Mouse (Mus musculus): Measurements from ENCODE around the gene Trp53tg5. TPM values are rescaled to one million over a fixed set of nuclear protein-coding genes. Genes with fewer than 3 reads are reported as not detected.
A peak's percentile ranks its signal among the peaks of the same experiment; 100 is the strongest.

The Trp53tg5 gene
- polyA plus RNA-seq, 1 experiment from 2014 or later: 0.19 TPM

- H3K27ac ChIP-seq (replicated peaks): no peak overlapping the region
- 65% methylated on average over 9 of the region's 9 CpGs for WGBS
These were observed 14.3 kb upstream of the Trp53tg5 start for GRCm38 (mm10) chr2:164487812-164488211.

GRCm38 (mm10) chr2:164487115-164487527 is 13.6 kb upstream of the Trp53tg5 start:
- peak overlapping the region; percentile 76 for H3K4me3 ChIP-seq
- 12% methylated on average over 11 of the region's 11 CpGs for WGBS
- H3K27ac ChIP-seq (replicated peaks): no peak overlapping the region
- 0 out of 2 replicates have a peak, but pooled peaks have one; percentile 19 for ATAC-seq (ENCODE audit: low FRiP score, low read depth)
- H3K4me1 ChIP-seq: peaks cover 18% of the 10 kb centered on the region
- H3K9ac ChIP-seq (replicated peaks): peak overlapping the region; percentile 64
- peaks cover 7% of the 10 kb centered on the region; the same call in 1 of the 2 replicates for H3K36me3 ChIP-seq
- peaks cover 53% of the 10 kb centered on the region for H3K27me3 ChIP-seq
- H3K9me3 ChIP-seq: no peaks in the 10 kb centered on the region
- peak overlapping the region; percentile 100 for H3K4me2 ChIP-seq (replicated peaks)

More at GRCm38 (mm10) chr2:164487812-164488211, 14.3 kb upstream of the Trp53tg5 start:
- Histone ChIP-seq H3K4me2 (replicated peaks) (no peak overlapping the region), H3K9me3 (no peaks in the 10 kb centered on the region), H3K36me3 (peaks cover 7% of the 10 kb centered on the region; the same call in 1 of the 2 replicates), H3K4me3 (no peak overlapping the region), H3K27me3 (peaks cover 53% of the 10 kb centered on the region), H3K9ac (replicated peaks) (no peak overlapping the region), H3K4me1 (peaks cover 18% of the 10 kb centered on the region)
- ATAC-seq (ENCODE audit: low FRiP score, low read depth): no peak

- Histone ChIP-seq H3K4me3 (peak overlapping the region; percentile 76), H3K9ac (replicated peaks) (peak overlapping the region; percentile 64), H3K4me2 (replicated peaks) (peak overlapping the region; percentile 100), H3K27ac (replicated peaks) (no peak overlapping the region), H3K9me3 (no peaks in the 10 kb centered on the region), H3K4me1 (peaks cover 18% of the 10 kb centered on the region), H3K36me3 (peaks cover 7% of the 10 kb centered on the region; the same call in 1 of the 2 replicates), H3K27me3 (peaks cover 53% of the 10 kb centered on the region)
- ATAC-seq (ENCODE audit: low FRiP score, low read depth): peak; percentile 49
- WGBS: under 1% methylated on average over 83 of the region's 90 CpGs
These were observed 13.0 kb upstream of the Trp53tg5 start for GRCm38 (mm10) chr2:164486258-164487114.

- H3K9ac ChIP-seq (replicated peaks): peak within 1 kb of the TSS; percentile 64
- H3K27ac ChIP-seq (replicated peaks): no peak within 1 kb of the TSS
- peaks cover 18% of the 10 kb centered on the region for H3K4me1 ChIP-seq
- H3K27me3 ChIP-seq: peaks cover 53% of the 10 kb centered on the region
- 2% methylated on average over 26 of the region's 26 CpGs for WGBS
- peaks cover 7% of the 10 kb centered on the region; the same call in 1 of the 2 replicates for H3K36me3 ChIP-seq
- peak within 1 kb of the TSS; percentile 100 for H3K4me2 ChIP-seq (replicated peaks)
- H3K4me3 ChIP-seq: peak within 1 kb of the TSS; percentile 76
- peak; percentile 41; the same call in 1 of the 2 replicates for ATAC-seq (ENCODE audit: low FRiP score, low read depth)
- no peaks in the 10 kb centered on the region for H3K9me3 ChIP-seq
These were observed 12.2 kb upstream of the Trp53tg5 start, which contains the start of gene Dbndd2 for GRCm38 (mm10) chr2:164485681-164486257. Gene Dbndd2, plus strand, starts transcription at chr2:164486106.

GRCm38 (mm10) chr2:164470254-164470653 is 3.3 kb downstream of the Trp53tg5 start:
- Histone ChIP-seq H3K36me3 (peaks cover 33% of the 10 kb centered on the region), H3K9ac (replicated peaks) (no peak overlapping the region), H3K4me3 (no peak overlapping the region), H3K4me1 (no peaks in the 10 kb centered on the region), H3K4me2 (replicated peaks) (no peak overlapping the region), H3K27me3 (no peaks in the 10 kb centered on the region), H3K27ac (replicated peaks) (no peak overlapping the region), H3K9me3 (no peaks in the 10 kb centered on the region)
- WGBS: 30% methylated on average over 10 of the region's 10 CpGs
- no peak for ATAC-seq (ENCODE audit: low FRiP score, low read depth)

GRCm38 (mm10) chr2:164466787-164467186 is 6.7 kb downstream of the Trp53tg5 start:
- Histone ChIP-seq H3K4me1 (peaks cover 11% of the 10 kb centered on the region), H3K4me2 (replicated peaks) (no peak overlapping the region), H3K9me3 (no peaks in the 10 kb centered on the region), H3K4me3 (no peak overlapping the region), H3K9ac (replicated peaks) (no peak overlapping the region), H3K27ac (replicated peaks) (no peak overlapping the region), H3K27me3 (no peaks in the 10 kb centered on the region), H3K36me3 (peaks cover 42% of the 10 kb centered on the region)
- WGBS: 88% methylated on average over 5 of the region's 5 CpGs
- ATAC-seq (ENCODE audit: low FRiP score, low read depth): no peak

GRCm38 (mm10) chr2:164465161-164465560 is 8.4 kb downstream of the Trp53tg5 start:
- Histone ChIP-seq H3K36me3 (peaks cover 42% of the 10 kb centered on the region), H3K4me1 (peaks cover 14% of the 10 kb centered on the region), H3K4me3 (no peak overlapping the region), H3K27me3 (no peaks in the 10 kb centered on the region), H3K9ac (replicated peaks) (no peak overlapping the region), H3K9me3 (no peaks in the 10 kb centered on the region), H3K27ac (replicated peaks) (no peak overlapping the region), H3K4me2 (replicated peaks) (no peak overlapping the region)
- ATAC-seq (ENCODE audit: low FRiP score, low read depth): no peak

GRCm38 (mm10) chr2:164460745-164461551 is 12.6 kb downstream of the Trp53tg5 start, which contains the start of gene Gm20458:
Gene Gm20458, plus strand, starts transcription at chr2:164460967.
- Histone ChIP-seq H3K27me3 (no peaks in the 10 kb centered on the region), H3K9ac (replicated peaks) (peak within 1 kb of the TSS; percentile 75), H3K4me2 (replicated peaks) (peak within 1 kb of the TSS; percentile 69), H3K9me3 (no peaks in the 10 kb centered on the region), H3K4me1 (peaks cover 24% of the 10 kb centered on the region), H3K27ac (replicated peaks) (peak within 1 kb of the TSS; percentile 87), H3K36me3 (peaks cover 25% of the 10 kb centered on the region), H3K4me3 (peak within 1 kb of the TSS; percentile 71)
- ATAC-seq (ENCODE audit: low FRiP score, low read depth): peak; percentile 98
- under 1% methylated on average over 70 of the region's 79 CpGs for WGBS

GRCm38 (mm10) chr2:164458535-164458934 is 15.0 kb downstream of the Trp53tg5 start:
- 86% methylated on average over 8 of the region's 8 CpGs for WGBS
- no peaks in the 10 kb centered on the region for H3K27me3 ChIP-seq

GRCm38 (mm10) chr2:164457942-164458341 is 15.6 kb downstream of the Trp53tg5 start:
- Histone ChIP-seq H3K27me3 (no peaks in the 10 kb centered on the region), H3K27ac (replicated peaks) (no peak overlapping the region), H3K36me3 (0 out of 2 replicates have a peak, but pooled peaks cover 4% of the 10 kb centered on the region), H3K4me2 (replicated peaks) (no peak overlapping the region), H3K9me3 (no peaks in the 10 kb centered on the region), H3K4me1 (peaks cover 24% of the 10 kb centered on the region), H3K9ac (replicated peaks) (no peak overlapping the region), H3K4me3 (no peak overlapping the region)
- ATAC-seq (ENCODE audit: low FRiP score, low read depth): no peak
- 75% methylated on average over 7 of the region's 7 CpGs for WGBS

More at GRCm38 (mm10) chr2:164458535-164458934, 15.0 kb downstream of the Trp53tg5 start:
- ATAC-seq (ENCODE audit: low FRiP score, low read depth): no peak
- Histone ChIP-seq H3K36me3 (0 out of 2 replicates have a peak, but pooled peaks cover 4% of the 10 kb centered on the region), H3K9me3 (no peaks in the 10 kb centered on the region), H3K4me3 (no peak overlapping the region), H3K4me1 (peaks cover 24% of the 10 kb centered on the region), H3K27ac (replicated peaks) (no peak overlapping the region), H3K4me2 (replicated peaks) (no peak overlapping the region), H3K9ac (replicated peaks) (no peak overlapping the region)

- H3K4me2 ChIP-seq (replicated peaks): peak within 1 kb of the TSS; percentile 29
- H3K9me3 ChIP-seq: no peaks in the 10 kb centered on the region
- H3K36me3 ChIP-seq: no peaks in the 10 kb centered on the region
- peaks cover 14% of the 10 kb centered on the region for H3K4me1 ChIP-seq
- ATAC-seq (ENCODE audit: low FRiP score, low read depth): no peak
- no peak within 1 kb of the TSS for H3K4me3 ChIP-seq
- 3% methylated on average over 7 of the region's 7 CpGs for WGBS
- no peak within 1 kb of the TSS for H3K27ac ChIP-seq (replicated peaks)
- no peaks in the 10 kb centered on the region for H3K27me3 ChIP-seq
- peak within 1 kb of the TSS; percentile 34; the same call in 1 of the 2 replicates for H3K9ac ChIP-seq (replicated peaks)
These were observed 16.6 kb downstream of the Trp53tg5 start, which contains the start of gene Sys1 for GRCm38 (mm10) chr2:164456864-164457300. Gene Sys1, plus strand, starts transcription at chr2:164456964.
